Mouse (Mus musculus): ENCODE measurements at regions not wholly inside any gene's neighbourhood (a gene's known extent, or its start where the extent isn't known, plus 50 kb on each side); places are given as distances from the start of the nearest gene placed in this dataset.

DNA sequence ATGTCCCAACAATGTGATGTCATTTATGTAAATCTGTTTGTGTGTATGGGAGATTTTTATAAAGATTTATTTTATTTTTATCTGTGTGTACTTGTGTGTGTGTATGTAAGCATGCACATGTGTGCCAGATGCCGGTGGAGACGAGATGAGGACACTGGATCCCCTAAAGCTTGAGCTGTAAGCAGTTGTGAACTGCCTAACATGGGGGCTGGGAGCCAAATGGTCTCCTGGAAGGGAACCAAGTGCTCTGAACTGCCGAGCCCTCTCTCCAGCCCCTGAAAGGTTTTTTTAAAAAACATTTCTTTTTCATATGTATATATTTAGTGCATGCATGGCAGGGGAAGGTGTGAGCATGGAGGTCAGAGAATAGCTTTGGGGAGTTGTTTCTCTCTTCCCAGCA, 246.6 kb downstream of the Zfp326 start:
- Histone ChIP-seq H3K4me3 (ENCODE audit: insufficient read depth, low read depth, low read length) (no peak overlapping the region), H3K4me1 (ENCODE audit: control insufficient read depth, insufficient read depth, low read length) (peaks cover 3% of the 10 kb centered on the region), H3K27ac (ENCODE audit: insufficient read depth, low read depth, low read length) (no peak overlapping the region)
- TF ChIP-seq CTCF (IDR thresholded peaks at IDR 0.05; ENCODE audit: insufficient read depth, low read depth, low read length) (no peak), POLR2A (IDR thresholded peaks at IDR 0.05; ENCODE audit: insufficient read depth, low read depth, low read length) (no peak)
- WGBS = 61% methylated on average over 3 of the region's 3 CpGs

DNA sequence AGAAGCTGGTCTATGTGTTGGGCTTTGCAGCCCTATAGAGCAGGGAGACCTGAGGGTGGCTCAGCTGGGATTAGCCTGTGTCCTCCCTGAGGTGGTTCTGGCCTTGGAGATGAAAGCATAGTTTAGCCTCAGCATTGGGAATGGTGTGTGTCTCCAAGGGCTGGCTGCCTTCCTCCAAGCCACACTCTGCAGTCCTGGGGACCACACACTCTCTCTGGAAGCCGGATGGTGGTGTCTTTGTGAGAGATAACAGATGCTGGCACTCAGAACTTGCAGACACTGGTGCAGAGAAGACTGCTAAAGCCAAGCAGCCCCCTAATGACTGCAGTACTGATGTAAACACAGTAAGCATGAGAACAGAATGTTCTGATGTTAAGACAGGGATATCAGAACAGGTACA, 243.2 kb downstream of the Zfp326 start:
- no peak overlapping the region for H3K4me3 ChIP-seq (ENCODE audit: insufficient read depth, low read depth, low read length)
- no peak for TF ChIP-seq POLR2A (IDR thresholded peaks at IDR 0.05; ENCODE audit: insufficient read depth, low read depth, low read length)
- no peak for TF ChIP-seq CTCF (IDR thresholded peaks at IDR 0.05; ENCODE audit: insufficient read depth, low read depth, low read length)
- H3K4me1 ChIP-seq (ENCODE audit: control insufficient read depth, insufficient read depth, low read length) = peaks cover 3% of the 10 kb centered on the region
- 67% methylated on average over 1 of the region's 1 CpGs for WGBS
- no peak overlapping the region for H3K27ac ChIP-seq (ENCODE audit: insufficient read depth, low read depth, low read length)

DNA sequence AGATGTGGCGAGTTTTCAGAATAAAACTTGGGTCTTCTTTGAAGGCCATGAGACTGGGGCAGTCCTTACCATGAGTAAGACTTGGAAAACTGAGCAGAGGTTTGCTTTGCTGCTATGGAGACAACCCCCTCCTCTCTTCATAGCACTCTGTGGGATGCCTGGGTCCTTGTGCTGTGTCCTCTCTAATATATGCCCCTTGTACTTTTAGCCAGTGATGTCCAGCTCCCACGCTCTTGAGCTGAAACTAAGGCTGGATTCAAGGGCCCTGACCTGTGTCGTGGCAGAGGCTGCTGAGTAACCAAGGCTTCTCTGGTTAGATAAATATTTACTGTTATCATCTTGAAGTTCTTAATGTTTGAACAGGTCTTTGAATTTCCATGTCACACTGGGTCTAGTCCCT, 236.8 kb downstream of the Zfp326 start:
- 96% methylated on average over 3 of the region's 3 CpGs for WGBS
- TF ChIP-seq POLR2A (IDR thresholded peaks at IDR 0.05; ENCODE audit: insufficient read depth, low read depth, low read length) (no peak), CTCF (IDR thresholded peaks at IDR 0.05; ENCODE audit: insufficient read depth, low read depth, low read length) (no peak)
- Histone ChIP-seq H3K27ac (ENCODE audit: insufficient read depth, low read depth, low read length) (no peak overlapping the region), H3K4me1 (ENCODE audit: control insufficient read depth, insufficient read depth, low read length) (no peaks in the 10 kb centered on the region), H3K4me3 (ENCODE audit: insufficient read depth, low read depth, low read length) (no peak overlapping the region)

DNA sequence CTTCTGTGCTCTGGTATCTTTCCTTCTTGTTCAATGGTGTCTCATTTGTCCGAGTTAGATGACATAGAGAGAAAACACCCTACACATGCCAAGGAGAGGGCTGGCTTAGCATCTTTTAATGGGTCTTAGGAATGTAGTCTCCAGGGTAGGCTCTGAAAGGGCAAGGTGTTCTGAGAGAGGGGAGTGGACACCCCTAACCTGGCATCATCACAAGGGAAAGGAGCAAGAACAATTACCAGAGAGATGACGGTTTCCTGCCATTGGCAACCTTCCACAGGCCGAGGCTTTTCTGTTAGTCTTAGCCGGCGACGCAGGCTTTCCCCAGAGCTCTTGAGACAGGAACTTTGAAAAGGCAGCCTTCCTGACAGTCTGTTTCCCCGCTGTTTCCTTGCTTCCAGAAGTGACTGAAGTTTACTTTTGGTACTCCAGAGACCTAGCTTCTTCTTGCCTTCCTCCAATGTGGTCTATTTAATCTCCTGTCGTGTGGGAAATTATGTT, 232.2 kb downstream of the Zfp326 start:
- Histone ChIP-seq H3K4me1 (ENCODE audit: control insufficient read depth, insufficient read depth, low read length) (no peaks in the 10 kb centered on the region), H3K4me3 (ENCODE audit: insufficient read depth, low read depth, low read length) (no peak overlapping the region), H3K27ac (ENCODE audit: insufficient read depth, low read depth, low read length) (no peak overlapping the region)
- TF ChIP-seq CTCF (IDR thresholded peaks at IDR 0.05; ENCODE audit: insufficient read depth, low read depth, low read length) (no peak), POLR2A (IDR thresholded peaks at IDR 0.05; ENCODE audit: insufficient read depth, low read depth, low read length) (no peak)
- WGBS = 63% methylated on average over 8 of the region's 8 CpGs

DNA sequence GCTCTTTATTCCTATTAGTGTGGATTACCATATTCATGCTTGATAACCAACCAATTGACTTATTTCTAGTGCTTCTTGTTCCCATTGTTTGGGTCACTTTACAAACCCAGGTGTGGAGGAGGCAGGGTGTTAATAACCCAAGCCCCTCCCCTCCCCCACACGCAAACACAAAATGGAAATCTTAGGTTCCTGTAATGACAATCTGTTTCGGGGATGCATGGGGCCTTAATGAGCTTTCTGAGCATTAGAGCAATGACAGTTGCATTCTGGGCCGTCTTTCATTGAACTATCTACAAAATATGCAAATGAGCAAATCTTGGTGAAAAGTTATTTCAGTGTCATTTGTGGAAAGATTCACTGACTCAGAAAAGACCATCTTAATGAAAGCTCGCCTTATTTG, 225.9 kb downstream of the Zfp326 start:
- no peak for TF ChIP-seq CTCF (IDR thresholded peaks at IDR 0.05; ENCODE audit: insufficient read depth, low read depth, low read length)
- TF ChIP-seq POLR2A (IDR thresholded peaks at IDR 0.05; ENCODE audit: insufficient read depth, low read depth, low read length) = no peak
- no peak overlapping the region for H3K4me3 ChIP-seq (ENCODE audit: insufficient read depth, low read depth, low read length)
- H3K27ac ChIP-seq (ENCODE audit: insufficient read depth, low read depth, low read length) = no peak overlapping the region
- no peaks in the 10 kb centered on the region for H3K4me1 ChIP-seq (ENCODE audit: control insufficient read depth, insufficient read depth, low read length)
- 94% methylated on average over 4 of the region's 4 CpGs for WGBS

DNA sequence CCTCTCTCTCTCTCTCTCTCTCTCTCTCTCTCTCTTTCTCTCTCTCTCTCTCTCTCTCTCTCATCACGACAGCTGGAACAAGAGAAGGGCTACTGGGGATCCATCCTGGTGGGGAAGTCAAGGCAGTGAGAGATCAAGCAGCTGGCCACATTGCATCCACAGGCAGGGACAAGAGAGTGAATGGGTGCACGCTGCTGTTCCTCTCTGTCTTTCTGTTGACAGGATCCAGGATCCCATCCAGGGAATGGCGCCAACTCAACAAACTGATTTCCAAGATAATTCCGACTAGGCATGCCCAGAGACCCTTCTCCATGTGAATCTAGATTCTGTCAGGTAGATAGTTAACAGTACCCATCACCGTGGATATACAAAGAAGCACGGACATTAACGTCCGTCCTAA, 222.5 kb downstream of the Zfp326 start:
- whole genome bisulfite sequencing = 72% methylated on average over 8 of the region's 8 CpGs
- H3K4me3 ChIP-seq (ENCODE audit: insufficient read depth, low read depth, low read length) = no peak overlapping the region

DNA sequence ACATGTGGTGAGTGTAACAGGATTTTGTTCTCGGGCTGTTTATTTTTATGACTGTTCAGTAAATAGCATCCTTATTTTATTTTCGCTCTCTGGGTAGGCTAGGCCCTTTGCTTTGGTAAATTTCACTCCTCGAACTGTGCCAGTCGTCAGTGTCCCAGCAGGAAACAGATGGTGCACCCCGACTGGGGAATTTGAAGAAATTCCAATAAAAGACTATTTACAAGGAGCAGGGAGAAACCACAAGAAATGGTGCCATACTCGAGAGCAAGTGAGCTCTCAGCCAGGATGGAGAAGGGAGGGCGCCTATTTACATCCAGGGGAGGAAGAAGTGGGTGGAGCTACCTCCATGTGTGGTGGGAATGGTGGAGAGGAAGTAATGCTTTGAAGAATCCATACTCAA, 213.0 kb downstream of the Zfp326 start:
- Histone ChIP-seq H3K4me1 (ENCODE audit: control insufficient read depth, insufficient read depth, low read length) (no peaks in the 10 kb centered on the region), H3K4me3 (ENCODE audit: insufficient read depth, low read depth, low read length) (no peak overlapping the region), H3K27ac (ENCODE audit: insufficient read depth, low read depth, low read length) (no peak overlapping the region)
- 61% methylated on average over 7 of the region's 7 CpGs for WGBS
- TF ChIP-seq CTCF (IDR thresholded peaks at IDR 0.05; ENCODE audit: insufficient read depth, low read depth, low read length) (no peak), POLR2A (IDR thresholded peaks at IDR 0.05; ENCODE audit: insufficient read depth, low read depth, low read length) (no peak)

More for the DNA sequence above, 222.5 kb downstream of the Zfp326 start:
- Histone ChIP-seq H3K27ac (ENCODE audit: insufficient read depth, low read depth, low read length) (no peak overlapping the region), H3K4me1 (ENCODE audit: control insufficient read depth, insufficient read depth, low read length) (no peaks in the 10 kb centered on the region)
- no peak for TF ChIP-seq CTCF (IDR thresholded peaks at IDR 0.05; ENCODE audit: insufficient read depth, low read depth, low read length)

DNA sequence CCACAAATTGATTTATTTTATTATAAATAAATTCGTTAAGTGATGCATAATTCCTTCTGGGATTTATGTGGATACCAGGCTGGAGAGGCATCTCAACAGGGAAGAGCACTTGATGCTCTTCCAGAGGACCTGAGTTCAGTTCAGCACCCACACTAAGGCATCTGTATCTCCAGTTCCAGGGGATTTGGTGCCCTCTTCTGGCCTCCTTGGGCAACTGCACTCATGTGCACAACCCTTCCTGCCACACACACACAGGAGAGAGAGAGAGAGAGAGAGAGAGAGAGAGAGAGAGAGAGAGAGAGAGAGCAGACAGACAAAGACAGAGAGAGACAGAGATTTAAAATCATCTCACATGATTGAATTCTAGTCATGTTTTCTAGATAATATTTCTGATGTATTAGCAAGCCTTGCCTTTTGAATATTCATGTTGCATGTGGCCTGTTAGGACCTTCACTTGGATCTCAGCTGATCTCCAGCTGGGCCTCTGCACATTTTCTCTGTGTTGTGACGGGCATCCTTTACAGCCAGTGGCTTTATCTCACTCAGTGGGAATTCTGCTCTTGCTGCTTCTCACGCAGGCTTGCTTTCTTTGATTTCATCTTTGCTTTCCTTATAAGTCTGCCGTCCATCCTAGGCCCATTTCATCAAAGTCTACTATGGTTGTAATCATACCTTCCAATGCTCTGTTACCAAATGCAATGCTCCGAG, 212.3 kb downstream of the Zfp326 start:
- Histone ChIP-seq H3K27ac (ENCODE audit: insufficient read depth, low read depth, low read length) (no peak overlapping the region), H3K4me3 (ENCODE audit: insufficient read depth, low read depth, low read length) (no peak overlapping the region), H3K4me1 (ENCODE audit: control insufficient read depth, insufficient read depth, low read length) (no peaks in the 10 kb centered on the region)
- no peak for TF ChIP-seq CTCF (IDR thresholded peaks at IDR 0.05; ENCODE audit: insufficient read depth, low read depth, low read length)
- TF ChIP-seq POLR2A (IDR thresholded peaks at IDR 0.05; ENCODE audit: insufficient read depth, low read depth, low read length) = no peak
- 81% methylated on average over 5 of the region's 5 CpGs for WGBS

DNA sequence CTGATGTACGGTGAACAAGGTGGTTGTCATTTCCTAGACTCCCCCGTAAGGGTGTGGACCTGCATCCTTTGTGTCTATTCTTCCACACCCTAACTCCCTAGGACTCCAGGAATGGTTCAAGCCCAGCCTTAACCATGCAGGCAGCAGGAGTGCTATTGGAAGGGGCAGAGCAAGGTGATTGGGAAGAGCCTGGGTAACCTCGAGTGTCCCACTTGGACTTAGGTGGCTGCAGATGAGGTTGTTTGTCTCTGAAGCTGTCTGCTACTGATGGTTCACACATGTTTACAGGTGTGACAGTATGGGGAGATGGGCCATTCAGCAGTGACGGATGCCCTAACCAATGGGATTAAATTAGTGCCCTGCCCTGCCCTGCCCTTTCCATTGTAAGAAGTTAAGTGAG, 207.4 kb downstream of the Zfp326 start:
- H3K4me1 ChIP-seq (ENCODE audit: control insufficient read depth, insufficient read depth, low read length) = no peaks in the 10 kb centered on the region
- no peak overlapping the region for H3K27ac ChIP-seq (ENCODE audit: insufficient read depth, low read depth, low read length)
- WGBS = 92% methylated on average over 4 of the region's 4 CpGs
- no peak overlapping the region for H3K4me3 ChIP-seq (ENCODE audit: insufficient read depth, low read depth, low read length)
- TF ChIP-seq POLR2A (IDR thresholded peaks at IDR 0.05; ENCODE audit: insufficient read depth, low read depth, low read length) (no peak), CTCF (IDR thresholded peaks at IDR 0.05; ENCODE audit: insufficient read depth, low read depth, low read length) (no peak)
